Mouse (Mus musculus) cerebellum, postnatal 36 days (tissue): ENCODE measurements at regions not wholly inside any gene's neighbourhood (a gene's known extent, or its start where the extent isn't known, plus 50 kb on each side); places are given as distances from the start of the nearest gene placed in this dataset.
"Not testable (repeated sequence)": the region's sequence is repeated elsewhere in the genome, so short reads cannot be mapped to it uniquely, and the experiment has no call there.

Experiments used
- DNase-seq, 2 experiments: peaks; one replicate each; pipeline ENCODE4 v3.0.0; 2021 to 2022; ENCODE audit warnings: mixed read lengths in 2 of 2

GRCm38 (mm10) chr1:112486046-112486445 is 621.3 kb upstream of the Dsel start:
- not testable (repeated sequence) for DNase-seq

GRCm38 (mm10) chr1:112456047-112456446 is 591.3 kb upstream of the Dsel start:
- peak; percentile 37 to 48 for DNase-seq

- no peak for DNase-seq
Measured at GRCm38 (mm10) chr1:112452390-112452789, 587.7 kb upstream of the Dsel start.

GRCm38 (mm10) chr1:112451622-112452021 is 586.9 kb upstream of the Dsel start:
- DNase-seq = peak in 1 of 2 experiments; percentile 4

- peak; percentile 56 to 61 for DNase-seq
Measured at GRCm38 (mm10) chr1:112439109-112439508, 574.4 kb upstream of the Dsel start.

GRCm38 (mm10) chr1:112416350-112417083 is 551.8 kb upstream of the Dsel start:
- peak; percentile 18 to 34 for DNase-seq

- DNase-seq = peak; percentile 51 to 65
Measured at GRCm38 (mm10) chr1:112388807-112389206, 524.1 kb upstream of the Dsel start.

GRCm38 (mm10) chr1:112384015-112384414 is 519.3 kb upstream of the Dsel start:
- DNase-seq = no peak

GRCm38 (mm10) chr1:112379651-112380264 is 515.0 kb upstream of the Dsel start:
- DNase-seq = no peak

GRCm38 (mm10) chr1:112378660-112379059 is 513.9 kb upstream of the Dsel start:
- peak in 1 of 2 experiments; percentile 21 for DNase-seq

GRCm38 (mm10) chr1:112355816-112356215 is 491.1 kb upstream of the Dsel start:
- no peak for DNase-seq
